Mouse (Mus musculus) hindbrain, embryonic 15.5 days (tissue): ENCODE measurements around the gene Podnl1. TPM values are rescaled to one million over a fixed set of nuclear protein-coding genes. Genes with fewer than 3 reads are reported as not detected.

Experiments used
- ATAC-seq: fragments of 200-750 bp; cut with Nextera tagmentation; 2 replicates; pipeline ENCODE4 v1.8.0; 2017; ENCODE audit warnings: low read depth, moderate number of reproducible peaks, moderate TSS enrichment; ENCODE audit not compliant: low FRiP score
- H3K27ac ChIP-seq: fragments of 300-500 bp; sonication (generic); replicated peaks from 2 replicates; pipeline ENCODE4 v1.5.1; 2015; ENCODE audit warnings: mild to moderate bottlenecking, inconsistent platforms
- H3K27me3 ChIP-seq: fragments of 300-500 bp; sonication (generic); 2 replicates; pipeline ENCODE4 v1.6.1; 2015; ENCODE audit warnings: control low read depth, inconsistent platforms
- H3K36me3 ChIP-seq: fragments of 300-500 bp; sonication (generic); 2 replicates; pipeline ENCODE4 v1.6.1; 2015; ENCODE audit warnings: control low read depth, inconsistent platforms
- H3K4me1 ChIP-seq: fragments of 300-500 bp; sonication (generic); replicated peaks from 2 replicates; pipeline ENCODE4 v1.6.1; 2015; ENCODE audit warnings: control low read depth, inconsistent platforms
- H3K4me2 ChIP-seq: fragments of 300-500 bp; sonication (generic); 2 replicates; pipeline ENCODE4 v1.6.1; 2015; ENCODE audit warnings: moderate library complexity, mild to moderate bottlenecking, inconsistent platforms
- H3K4me3 ChIP-seq: fragments of 300-500 bp; sonication (generic); 2 replicates; pipeline ENCODE4 v1.5.1; 2015; ENCODE audit warnings: mild to moderate bottlenecking, inconsistent platforms
- H3K9ac ChIP-seq: fragments of 300-500 bp; sonication (generic); 2 replicates; pipeline ENCODE4 v1.6.1; 2015; ENCODE audit warnings: inconsistent platforms
- H3K9me3 ChIP-seq: fragments of 300-500 bp; sonication (generic); 2 replicates; pipeline ENCODE4 v1.6.1; 2016; ENCODE audit warnings: control low read depth, inconsistent platforms
- WGBS: fragments of 180-500 bp; shearing (Covaris S2); methylation state at CpG from one replicate; pipeline ENCODE4 v1.1.7; 2015; 5-methylcytosine and 5-hydroxymethylcytosine counted together
- polyA plus RNA-seq: library from polyadenylated mRNA; unstranded; fragments of >200 nt; fragmentation: Nextera tagmentation; extraction: Ambion mirVana; gene quantifications from 2 replicates; pipeline ENCODE4 v1.2.1, GENCODE M21; 2015

The Podnl1 gene
- polyA plus RNA-seq, result 0.35 and 0.44 TPM in 2 replicates

DNA sequence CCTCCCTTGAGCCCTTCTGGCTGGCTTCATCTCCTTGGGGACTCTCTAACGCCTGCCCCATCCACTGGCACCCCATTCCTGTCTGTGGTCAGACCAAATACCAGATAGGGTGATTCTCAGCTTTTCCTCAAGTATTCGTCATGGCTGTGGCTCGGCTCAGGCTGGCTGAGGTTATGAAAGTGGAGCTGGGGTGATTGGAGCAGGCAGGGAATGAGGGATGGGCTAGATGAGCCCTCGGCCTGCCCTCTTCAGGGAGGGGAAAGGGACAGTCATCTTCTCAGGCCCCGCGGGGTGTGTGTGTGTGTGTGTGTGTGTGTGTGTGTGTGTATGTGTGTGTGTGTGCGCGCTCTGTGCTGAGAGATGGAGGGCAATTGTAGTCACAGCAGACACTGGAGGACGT lies at the start of gene Podnl1:
TSS of gene Podnl1 (plus strand) at position 334 of the 400 bp plus-strand sequence.
- WGBS, result 59% methylated on average over 8 of the region's 9 CpGs
- no peaks in the 10 kb centered on the region for H3K9me3 ChIP-seq
- H3K4me1 ChIP-seq, result no peaks in the 10 kb centered on the region; the same call in 1 of the 2 replicates
- H3K27ac ChIP-seq, result no peak within 1 kb of the TSS
- peak; percentile 28; the same call in 1 of the 2 replicates for ATAC-seq
- no peak within 1 kb of the TSS for H3K9ac ChIP-seq
- H3K36me3 ChIP-seq, result no peaks in the 10 kb centered on the region
- no peak within 1 kb of the TSS for H3K4me3 ChIP-seq
- H3K27me3 ChIP-seq, result no peaks in the 10 kb centered on the region
- no peak within 1 kb of the TSS for H3K4me2 ChIP-seq

DNA sequence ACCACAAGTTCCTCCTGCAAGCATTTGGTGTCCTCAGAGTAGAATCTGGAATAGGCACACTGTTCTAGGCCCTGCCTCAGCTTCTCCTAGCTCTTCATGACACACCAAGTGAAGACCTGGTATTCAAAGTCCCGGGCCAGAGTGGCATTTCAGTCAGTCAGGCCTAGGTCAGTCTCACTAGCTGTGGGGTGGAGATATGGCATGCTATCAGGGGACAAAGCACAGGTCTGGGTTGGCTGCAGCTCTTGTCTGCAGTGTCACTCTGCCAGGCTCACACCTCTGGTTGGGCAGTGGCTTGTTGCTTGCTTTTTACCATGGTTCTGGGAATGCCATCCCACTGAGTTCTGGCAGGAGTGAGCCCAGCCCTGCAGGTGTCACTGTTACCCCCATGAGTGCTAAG lies 49.4 kb upstream of the Podnl1 start:
- H3K9me3 ChIP-seq, result no peaks in the 10 kb centered on the region
- peaks cover 28% of the 10 kb centered on the region for H3K4me1 ChIP-seq
- no peak overlapping the region for H3K9ac ChIP-seq
- no peak for ATAC-seq
- no peak overlapping the region for H3K4me3 ChIP-seq
- no peaks in the 10 kb centered on the region for H3K27me3 ChIP-seq
- H3K36me3 ChIP-seq, result peaks cover 22% of the 10 kb centered on the region; the same call in 1 of the 2 replicates
- 92% methylated on average over 1 of the region's 1 CpGs for WGBS
- no peak overlapping the region for H3K27ac ChIP-seq
- no peak overlapping the region for H3K4me2 ChIP-seq

DNA sequence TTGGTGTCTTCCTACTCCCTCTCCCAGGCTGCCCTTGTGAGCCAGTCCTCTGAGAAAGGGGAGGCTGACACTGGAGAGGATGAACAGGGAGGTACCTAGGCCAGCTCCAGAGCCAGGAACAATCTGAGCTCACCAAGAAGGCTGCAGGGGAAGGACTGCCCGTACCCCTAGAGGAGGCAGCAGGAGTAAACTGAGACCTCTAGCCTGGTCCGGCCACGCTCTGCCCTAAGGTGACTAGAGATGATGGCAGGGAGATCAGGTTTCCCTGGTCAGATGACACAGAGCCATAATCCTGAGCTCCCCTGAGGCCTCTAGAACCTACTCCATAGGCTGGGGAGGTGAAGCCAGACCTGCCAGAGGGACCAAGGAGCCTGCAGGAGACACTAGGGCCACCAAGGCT lies 48.9 kb upstream of the Podnl1 start:
- Histone ChIP-seq H3K4me3 (no peak overlapping the region), H3K9ac (no peak overlapping the region), H3K27me3 (no peaks in the 10 kb centered on the region), H3K4me2 (no peak overlapping the region), H3K36me3 (peaks cover 24% of the 10 kb centered on the region), H3K4me1 (peaks cover 24% of the 10 kb centered on the region), H3K27ac (no peak overlapping the region), H3K9me3 (no peaks in the 10 kb centered on the region)
- 93% methylated on average over 3 of the region's 3 CpGs for WGBS
- ATAC-seq, result no peak

DNA sequence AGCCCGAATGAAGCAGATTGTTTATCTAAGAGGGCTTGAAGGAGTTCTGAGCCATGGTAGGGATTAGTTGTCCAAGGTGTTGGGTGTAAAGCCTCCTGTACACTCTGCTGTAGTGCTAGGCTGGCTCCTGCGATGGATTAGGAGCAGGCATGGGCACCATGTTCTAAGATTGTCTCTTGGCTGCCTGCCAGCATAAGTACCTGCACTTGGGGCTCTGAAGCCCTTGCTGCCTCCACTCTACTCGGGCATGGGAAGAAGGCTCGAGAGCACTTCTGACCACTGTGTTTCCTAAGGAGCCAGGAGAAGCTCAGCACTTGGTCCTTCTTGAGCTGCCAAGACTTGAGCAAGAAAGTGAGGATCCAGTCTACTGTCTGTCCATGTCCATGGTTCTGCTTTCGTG lies 46.6 kb upstream of the Podnl1 start:
- no peak overlapping the region for H3K9ac ChIP-seq
- H3K4me1 ChIP-seq, result peaks cover 5% of the 10 kb centered on the region; the same call in 1 of the 2 replicates
- H3K4me3 ChIP-seq, result no peak overlapping the region
- H3K4me2 ChIP-seq, result no peak overlapping the region
- H3K27ac ChIP-seq, result no peak overlapping the region
- ATAC-seq, result no peak
- H3K27me3 ChIP-seq, result no peaks in the 10 kb centered on the region
- WGBS, result 90% methylated on average over 5 of the region's 5 CpGs
- H3K9me3 ChIP-seq, result no peaks in the 10 kb centered on the region
- H3K36me3 ChIP-seq, result peaks cover 47% of the 10 kb centered on the region

DNA sequence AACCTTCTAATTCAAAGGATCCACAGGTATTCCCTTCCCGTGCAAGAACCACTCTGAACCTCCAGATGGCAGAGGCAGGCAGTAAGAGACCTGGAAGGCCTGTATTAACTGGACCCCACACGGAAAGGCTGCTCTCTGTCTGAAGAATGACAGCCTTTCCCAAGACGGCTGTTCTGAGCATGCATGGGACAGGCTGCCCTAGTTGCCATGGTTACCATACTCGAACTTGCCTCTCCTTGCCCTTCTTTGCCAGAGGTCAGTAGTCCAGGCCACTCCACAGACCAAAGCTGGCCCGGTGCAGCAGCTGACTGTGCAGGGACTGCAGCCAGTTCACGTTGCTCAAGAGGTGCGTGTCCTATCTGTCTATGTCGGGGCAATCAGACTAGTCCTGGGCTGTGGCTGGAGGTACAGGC lies 42.0 kb upstream of the Podnl1 start:
- no peak for ATAC-seq
- H3K9me3 ChIP-seq, result no peaks in the 10 kb centered on the region
- 20% methylated on average over 8 of the region's 8 CpGs for WGBS
- H3K4me3 ChIP-seq, result no peak overlapping the region
- no peaks in the 10 kb centered on the region for H3K27me3 ChIP-seq
- no peak overlapping the region for H3K4me2 ChIP-seq
- H3K4me1 ChIP-seq, result 0 out of 2 replicates have a peak, but pooled peaks cover 4% of the 10 kb centered on the region
- peaks cover 50% of the 10 kb centered on the region for H3K36me3 ChIP-seq
- H3K9ac ChIP-seq, result no peak overlapping the region
- H3K27ac ChIP-seq, result no peak overlapping the region

DNA sequence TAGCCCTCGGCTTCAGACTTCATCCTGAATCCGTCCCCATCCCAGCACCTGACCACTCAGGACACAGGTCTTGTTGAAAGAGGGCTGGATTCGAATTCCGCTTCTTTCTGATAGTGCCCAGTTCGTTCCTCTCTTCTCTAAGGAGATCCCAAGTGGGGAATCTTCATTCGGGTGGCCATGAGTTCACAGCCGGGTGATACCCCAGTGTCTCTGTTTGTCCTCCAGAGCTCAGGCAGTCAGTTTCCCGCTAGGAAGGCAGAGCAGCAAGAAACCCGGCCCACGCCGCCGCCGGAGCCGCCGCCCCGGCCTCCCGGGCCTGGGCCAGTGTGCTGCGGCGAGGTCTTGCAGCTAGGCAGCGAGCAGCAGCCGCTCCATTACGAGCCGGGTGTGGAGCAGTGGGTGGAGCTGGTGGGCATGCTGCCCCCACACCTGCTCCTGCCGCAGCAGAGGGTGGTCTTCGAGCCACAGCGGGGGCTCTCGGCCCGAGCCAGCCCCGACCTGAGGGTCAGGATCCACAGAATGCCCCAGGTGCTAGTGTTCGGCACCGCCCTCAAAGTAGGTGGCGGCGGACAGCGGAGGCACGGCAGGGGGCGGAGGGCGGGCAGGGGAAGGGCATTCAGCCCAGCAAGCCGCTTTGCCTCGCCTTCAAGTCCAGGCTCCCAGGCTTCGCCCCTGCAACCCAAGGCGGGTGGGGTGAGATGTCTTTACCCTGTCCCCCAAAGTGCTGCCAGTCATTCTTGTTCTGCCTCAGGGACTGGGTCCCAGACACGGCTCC lies 41.3 kb upstream of the Podnl1 start:
- peak overlapping the region; percentile 18; the same call in 1 of the 2 replicates for H3K4me2 ChIP-seq
- 0 out of 2 replicates have a peak, but pooled peaks cover 4% of the 10 kb centered on the region for H3K4me1 ChIP-seq
- no peaks in the 10 kb centered on the region for H3K9me3 ChIP-seq
- peaks cover 56% of the 10 kb centered on the region for H3K36me3 ChIP-seq
- H3K27ac ChIP-seq, result no peak overlapping the region
- whole genome bisulfite sequencing, result 28% methylated on average over 42 of the region's 42 CpGs
- no peak overlapping the region for H3K4me3 ChIP-seq
- no peak for ATAC-seq
- H3K9ac ChIP-seq, result no peak overlapping the region
- no peaks in the 10 kb centered on the region for H3K27me3 ChIP-seq

DNA sequence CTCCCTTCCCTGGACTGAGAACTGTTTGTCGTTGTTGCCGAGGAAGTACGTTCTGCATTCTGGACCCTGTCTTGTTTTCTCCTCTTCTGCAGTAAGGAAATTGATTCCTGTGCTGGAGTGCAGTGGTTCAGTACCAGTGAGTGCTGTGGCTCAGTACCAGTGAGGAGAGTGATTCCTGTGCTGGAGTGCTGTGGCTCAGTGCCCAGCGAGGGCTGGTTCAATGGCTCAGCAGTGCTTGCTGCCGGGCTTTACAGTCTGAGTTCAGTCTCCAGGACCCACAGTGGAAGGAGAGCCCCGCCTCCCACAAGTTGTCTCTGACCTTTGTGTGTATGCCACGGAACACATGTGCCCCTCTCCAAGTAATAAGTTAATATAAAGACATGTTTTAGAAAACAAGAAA lies 38.6 kb upstream of the Podnl1 start:
- H3K4me2 ChIP-seq, result no peak overlapping the region
- 83% methylated on average over 7 of the region's 7 CpGs for WGBS
- no peak overlapping the region for H3K9ac ChIP-seq
- H3K27me3 ChIP-seq, result no peaks in the 10 kb centered on the region
- no peak overlapping the region for H3K27ac ChIP-seq
- no peaks in the 10 kb centered on the region for H3K9me3 ChIP-seq
- H3K36me3 ChIP-seq, result peaks cover 50% of the 10 kb centered on the region
- 0 out of 2 replicates have a peak, but pooled peaks cover 4% of the 10 kb centered on the region for H3K4me1 ChIP-seq
- no peak for ATAC-seq
- H3K4me3 ChIP-seq, result no peak overlapping the region

DNA sequence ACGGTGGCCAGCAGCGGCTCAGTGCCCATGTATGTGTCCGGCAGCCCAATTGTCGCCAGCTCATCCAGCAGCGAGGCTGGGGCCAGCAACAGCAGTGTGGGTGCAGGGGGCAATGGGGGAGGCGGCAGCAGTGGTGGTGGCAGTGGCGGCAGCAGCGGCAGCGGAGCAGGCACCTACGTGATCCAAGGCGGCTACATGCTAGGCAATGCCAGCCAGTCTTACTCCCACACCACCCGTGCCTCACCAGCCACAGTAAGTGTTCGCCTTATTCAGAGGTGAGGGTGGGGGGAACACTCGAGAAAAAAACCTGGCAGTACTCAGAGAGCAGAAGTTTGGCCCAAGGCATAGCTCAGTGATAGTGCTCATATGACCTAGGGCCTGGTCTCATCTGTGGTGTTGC lies 38.0 kb upstream of the Podnl1 start:
- H3K4me1 ChIP-seq, result 0 out of 2 replicates have a peak, but pooled peaks cover 4% of the 10 kb centered on the region
- H3K4me3 ChIP-seq, result no peak overlapping the region
- H3K27me3 ChIP-seq, result no peaks in the 10 kb centered on the region
- peaks cover 50% of the 10 kb centered on the region for H3K36me3 ChIP-seq
- 95% methylated on average over 14 of the region's 14 CpGs for WGBS
- no peak overlapping the region for H3K27ac ChIP-seq
- no peaks in the 10 kb centered on the region for H3K9me3 ChIP-seq
- no peak for ATAC-seq
- no peak overlapping the region for H3K4me2 ChIP-seq
- H3K9ac ChIP-seq, result no peak overlapping the region

DNA sequence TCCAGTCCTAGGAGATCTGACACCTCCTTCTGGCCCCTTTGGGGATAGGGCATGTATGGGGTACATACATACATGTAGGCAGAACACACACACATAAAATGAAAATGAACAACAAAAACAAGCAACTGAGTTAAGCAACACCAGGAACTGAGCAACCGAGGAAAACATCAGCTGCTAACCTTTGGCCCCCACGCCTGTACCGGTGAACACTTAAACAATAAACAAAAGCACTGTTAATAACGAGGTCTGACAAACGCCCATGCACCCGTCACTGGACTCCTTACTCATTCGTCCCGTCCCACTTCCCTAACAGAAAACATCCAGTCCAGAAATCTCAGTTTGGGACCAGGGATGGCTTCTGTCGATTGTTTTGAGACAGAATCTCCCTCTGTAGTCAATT lies 36.5 kb upstream of the Podnl1 start:
- H3K27me3 ChIP-seq, result no peaks in the 10 kb centered on the region
- no peak overlapping the region for H3K4me3 ChIP-seq
- ATAC-seq, result no peak
- no peak overlapping the region for H3K9ac ChIP-seq
- H3K4me1 ChIP-seq, result no peaks in the 10 kb centered on the region
- WGBS, result 85% methylated on average over 9 of the region's 9 CpGs
- peaks cover 50% of the 10 kb centered on the region for H3K36me3 ChIP-seq
- no peaks in the 10 kb centered on the region for H3K9me3 ChIP-seq
- no peak overlapping the region for H3K4me2 ChIP-seq
- H3K27ac ChIP-seq, result no peak overlapping the region

DNA sequence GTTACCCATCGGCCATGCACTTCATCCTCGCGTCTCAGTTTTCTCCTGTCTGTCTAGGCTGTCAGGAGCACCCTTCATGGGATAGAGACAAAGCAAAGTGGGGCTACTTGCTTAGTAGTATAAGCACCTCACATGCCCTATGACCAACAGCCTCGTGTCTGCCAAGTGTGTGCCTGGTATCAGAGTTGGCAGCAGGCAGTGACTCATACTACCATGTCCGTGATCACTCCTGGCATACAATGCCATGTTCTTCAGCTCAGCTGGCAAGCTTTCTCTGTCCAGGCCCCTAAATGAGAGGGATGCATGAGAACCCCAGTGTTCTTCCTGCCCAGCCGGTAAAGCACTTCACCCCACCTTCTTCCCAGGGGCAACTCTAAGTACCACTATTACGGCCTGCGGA lies 35.2 kb upstream of the Podnl1 start:
- WGBS, result 88% methylated on average over 8 of the region's 8 CpGs
- no peak overlapping the region for H3K4me2 ChIP-seq
- H3K4me1 ChIP-seq, result no peaks in the 10 kb centered on the region
- H3K36me3 ChIP-seq, result peaks cover 58% of the 10 kb centered on the region
- H3K9me3 ChIP-seq, result no peaks in the 10 kb centered on the region
- no peak overlapping the region for H3K4me3 ChIP-seq
- no peak overlapping the region for H3K27ac ChIP-seq
- no peaks in the 10 kb centered on the region for H3K27me3 ChIP-seq
- no peak overlapping the region for H3K9ac ChIP-seq
- no peak for ATAC-seq

DNA sequence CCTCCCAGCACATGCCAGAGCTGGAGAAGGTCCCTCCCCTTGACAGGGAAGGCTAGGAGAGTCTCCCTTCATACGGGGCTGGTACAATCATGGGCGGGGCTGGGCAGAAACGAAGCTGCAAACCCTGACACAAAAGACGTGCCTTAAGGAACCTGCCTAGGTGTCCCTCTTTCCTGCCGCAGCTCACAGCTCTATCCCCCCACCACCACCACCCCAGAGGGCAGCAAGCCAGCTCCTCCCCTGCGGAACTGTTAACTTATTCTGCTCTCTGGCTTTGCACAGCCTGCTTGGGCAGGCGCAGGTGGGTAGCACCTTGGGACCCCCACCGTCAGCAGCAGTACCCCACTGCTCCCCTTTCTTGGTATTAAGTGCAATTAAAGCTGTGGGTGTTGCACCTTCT lies 29.7 kb upstream of the Podnl1 start:
- WGBS, result 79% methylated on average over 8 of the region's 8 CpGs
- ATAC-seq, result no peak
- Histone ChIP-seq H3K27me3 (no peaks in the 10 kb centered on the region), H3K36me3 (peaks cover 66% of the 10 kb centered on the region), H3K9ac (no peak overlapping the region), H3K27ac (no peak overlapping the region), H3K9me3 (no peaks in the 10 kb centered on the region), H3K4me2 (no peak overlapping the region), H3K4me3 (no peak overlapping the region), H3K4me1 (0 out of 2 replicates have a peak, but pooled peaks cover under 1% of the 10 kb centered on the region)

DNA sequence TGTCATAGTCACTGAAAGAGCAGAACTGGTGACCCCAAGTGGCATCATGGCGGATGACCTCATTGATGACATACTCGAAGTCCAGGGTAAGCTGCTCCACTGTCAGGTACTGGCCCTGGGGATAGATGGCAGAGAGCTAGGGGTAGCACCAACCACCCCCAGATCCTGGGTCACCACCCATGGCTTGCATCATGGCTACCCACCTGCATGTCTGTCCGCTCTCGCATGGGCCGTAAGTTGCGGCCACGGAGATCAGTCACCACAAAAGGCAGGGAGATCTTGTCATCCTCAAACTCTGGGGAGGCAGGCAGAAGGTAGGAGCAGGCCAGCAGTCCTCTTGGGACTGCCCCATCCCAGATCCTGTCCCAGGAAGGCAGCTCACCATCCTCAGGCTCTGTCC lies 27.4 kb upstream of the Podnl1 start:
- no peak overlapping the region for H3K9ac ChIP-seq
- 94% methylated on average over 7 of the region's 7 CpGs for WGBS
- peaks cover 50% of the 10 kb centered on the region for H3K36me3 ChIP-seq

More for the DNA sequence above, 27.4 kb upstream of the Podnl1 start:
- no peak for ATAC-seq
- Histone ChIP-seq H3K9me3 (no peaks in the 10 kb centered on the region), H3K4me1 (peaks cover 24% of the 10 kb centered on the region), H3K4me2 (no peak overlapping the region), H3K27me3 (no peaks in the 10 kb centered on the region), H3K27ac (no peak overlapping the region), H3K4me3 (no peak overlapping the region)
